Mouse (Mus musculus) midbrain, postnatal 0 days (tissue): ENCODE data around the gene Macrod1. TPM values are rescaled to one million over a fixed set of nuclear protein-coding genes. Genes with fewer than 3 reads are reported as not detected.

Source experiments
- ATAC-seq: fragments of 200-750 bp; cut with Nextera tagmentation; 2 replicates; pipeline ENCODE4 v1.8.0; 2017; ENCODE audit warnings: moderate number of reproducible peaks, mild to moderate bottlenecking, moderate TSS enrichment, moderate library complexity; ENCODE audit not compliant: low FRiP score
- DNase-seq: peaks from one replicate; pipeline ENCODE4 v3.0.0-alpha.2; 2015; ENCODE audit warnings: low spot score
- H3K27ac ChIP-seq: fragments of 300-500 bp; sonication (generic); 2 replicates; pipeline ENCODE4 v1.5.1; 2014; ENCODE audit warnings: low read depth, mild to moderate bottlenecking, low read length, mixed read lengths
- H3K27me3 ChIP-seq: fragments of 300-500 bp; sonication (generic); 2 replicates; pipeline ENCODE4 v1.6.1; 2014; ENCODE audit warnings: low read length, control low read depth, mixed read lengths; ENCODE audit not compliant: insufficient read depth
- H3K36me3 ChIP-seq: fragments of 300-500 bp; sonication (generic); 2 replicates; pipeline ENCODE4 v1.6.1; 2014; ENCODE audit warnings: low read length, control low read depth, mixed read lengths; ENCODE audit not compliant: insufficient read depth
- H3K4me1 ChIP-seq: fragments of 300-500 bp; sonication (generic); 2 replicates; pipeline ENCODE4 v1.6.1; 2014; ENCODE audit warnings: mild to moderate bottlenecking, control low read depth, antibody characterized with exemption, low read length, mixed read lengths; ENCODE audit not compliant: insufficient read depth
- H3K4me2 ChIP-seq: fragments of 300-500 bp; sonication (generic); 2 replicates; pipeline ENCODE4 v1.6.1; 2014; ENCODE audit warnings: low read depth, mild to moderate bottlenecking, low read length, mixed read lengths; ENCODE audit not compliant: poor library complexity, severe bottlenecking
- H3K4me3 ChIP-seq: fragments of 300-500 bp; sonication (generic); 2 replicates; pipeline ENCODE4 v1.5.1; 2014; ENCODE audit warnings: low read depth, mild to moderate bottlenecking, low read length, moderate library complexity
- H3K9ac ChIP-seq: fragments of 300-500 bp; sonication (generic); replicated peaks from 2 replicates; pipeline ENCODE4 v1.6.1; 2014; ENCODE audit warnings: mild to moderate bottlenecking, low read length, moderate library complexity, mixed read lengths; ENCODE audit not compliant: poor library complexity, severe bottlenecking
- H3K9me3 ChIP-seq: fragments of 300-500 bp; sonication (generic); 2 replicates; pipeline ENCODE4 v1.6.1; 2016; ENCODE audit warnings: low read length, control low read depth
- CTCF ChIP-seq: IDR thresholded peaks from 2 replicates; pipeline ENCODE4 v1.5.1; 2016; ENCODE audit warnings: antibody characterized with exemption, mild to moderate bottlenecking
- WGBS: fragments of 180-500 bp; shearing (Covaris S2); extraction: QIAGEN DNeasy Blood & Tissue Kit; methylation state at CpG from one replicate; pipeline ENCODE4 v1.1.7; 2014; 5-methylcytosine and 5-hydroxymethylcytosine counted together
- polyA plus RNA-seq: library from polyadenylated mRNA; unstranded; fragments of >200 nt; fragmentation: Nextera tagmentation; extraction: Ambion mirVana; gene quantifications from 2 replicates; pipeline ENCODE4 v1.2.1, GENCODE M21; 2015
- total RNA-seq: library from RNA; depleted of rRNA; stranded (reverse); fragments of >200 nt; gene quantifications from 2 replicates; pipeline ENCODE4 v1.2.3, GENCODE M21; 2014

Macrod1 gene
- total and polyA plus RNA-seq, 2 experiments from 2014 or later, result 1.4 to 6.2 TPM

- 1% methylated on average over 14 of the region's 14 CpGs for WGBS
Observed at GRCm38 (mm10) chr19:7068136-7068535, 11.5 kb downstream of the Macrod1 start.

GRCm38 (mm10) chr19:7068661-7069531 is 12.3 kb downstream of the Macrod1 start:
- Histone ChIP-seq H3K4me1 (peaks cover 13% of the 10 kb centered on the region; the same call in 1 of the 2 replicates), H3K27me3 (0 out of 2 replicates have a peak, but pooled peaks cover 5% of the 10 kb centered on the region), H3K9ac (0 out of 2 replicates have a peak overlapping the region, but pooled peaks have one; percentile 8), H3K27ac (no peak overlapping the region), H3K4me2 (0 out of 2 replicates have a peak overlapping the region, but pooled peaks have one; percentile 12), H3K4me3 (no peak overlapping the region), H3K9me3 (no peaks in the 10 kb centered on the region), H3K36me3 (no peaks in the 10 kb centered on the region)
- DNase-seq (peak; percentile 66), ATAC-seq (no peak)
- WGBS, result 25% methylated on average over 11 of the region's 11 CpGs
- TF ChIP-seq CTCF, result peak; percentile 65

More at GRCm38 (mm10) chr19:7068136-7068535, 11.5 kb downstream of the Macrod1 start:
- DNase-seq, result peak; percentile 78
- Histone ChIP-seq H3K9me3 (no peaks in the 10 kb centered on the region), H3K27ac (no peak overlapping the region), H3K4me3 (no peak overlapping the region), H3K9ac (no peak overlapping the region), H3K27me3 (0 out of 2 replicates have a peak, but pooled peaks cover 5% of the 10 kb centered on the region), H3K36me3 (no peaks in the 10 kb centered on the region), H3K4me2 (0 out of 2 replicates have a peak overlapping the region, but pooled peaks have one; percentile 12), H3K4me1 (peaks cover 10% of the 10 kb centered on the region; the same call in 1 of the 2 replicates)
- peak; percentile 95 for TF ChIP-seq CTCF
- peak; percentile 67 for ATAC-seq

GRCm38 (mm10) chr19:7069781-7070763 is 13.5 kb downstream of the Macrod1 start:
- H3K27me3 ChIP-seq, result 0 out of 2 replicates have a peak, but pooled peaks cover 5% of the 10 kb centered on the region
- no peaks in the 10 kb centered on the region for H3K9me3 ChIP-seq
- H3K4me2 ChIP-seq, result peak overlapping the region; percentile 35; the same call in 1 of the 2 replicates
- ATAC-seq (no peak), DNase-seq (no peak)
- H3K9ac ChIP-seq, result 0 out of 2 replicates have a peak overlapping the region, but pooled peaks have one; percentile 19
- H3K4me3 ChIP-seq, result no peak overlapping the region
- H3K36me3 ChIP-seq, result no peaks in the 10 kb centered on the region
- no peak for TF ChIP-seq CTCF
- WGBS, result 9% methylated on average over 35 of the region's 35 CpGs
- peaks cover 16% of the 10 kb centered on the region; the same call in 1 of the 2 replicates for H3K4me1 ChIP-seq
- peak overlapping the region; percentile 12; the same call in 1 of the 2 replicates for H3K27ac ChIP-seq

GRCm38 (mm10) chr19:7070775-7071174 is 14.2 kb downstream of the Macrod1 start:
- Histone ChIP-seq H3K4me3 (no peak overlapping the region), H3K9me3 (no peaks in the 10 kb centered on the region), H3K27ac (no peak overlapping the region), H3K27me3 (0 out of 2 replicates have a peak, but pooled peaks cover 5% of the 10 kb centered on the region), H3K4me1 (peaks cover 16% of the 10 kb centered on the region; the same call in 1 of the 2 replicates), H3K36me3 (no peaks in the 10 kb centered on the region), H3K9ac (no peak overlapping the region), H3K4me2 (no peak overlapping the region)
- WGBS, result 12% methylated on average over 4 of the region's 4 CpGs
- DNase-seq (no peak), ATAC-seq (no peak)
- TF ChIP-seq CTCF, result no peak

- Histone ChIP-seq H3K4me1 (peaks cover 10% of the 10 kb centered on the region; the same call in 1 of the 2 replicates), H3K9me3 (no peaks in the 10 kb centered on the region), H3K27me3 (0 out of 2 replicates have a peak, but pooled peaks cover 5% of the 10 kb centered on the region), H3K27ac (no peak overlapping the region), H3K36me3 (no peaks in the 10 kb centered on the region), H3K4me2 (no peak overlapping the region), H3K9ac (no peak overlapping the region), H3K4me3 (no peak overlapping the region)
- TF ChIP-seq CTCF, result no peak
- 63% methylated on average over 6 of the region's 6 CpGs for WGBS
- DNase-seq (no peak), ATAC-seq (no peak)
Observed at GRCm38 (mm10) chr19:7072221-7072620, 15.6 kb downstream of the Macrod1 start.
